Mouse (Mus musculus): ENCODE results near the gene Dusp23.

DNA sequence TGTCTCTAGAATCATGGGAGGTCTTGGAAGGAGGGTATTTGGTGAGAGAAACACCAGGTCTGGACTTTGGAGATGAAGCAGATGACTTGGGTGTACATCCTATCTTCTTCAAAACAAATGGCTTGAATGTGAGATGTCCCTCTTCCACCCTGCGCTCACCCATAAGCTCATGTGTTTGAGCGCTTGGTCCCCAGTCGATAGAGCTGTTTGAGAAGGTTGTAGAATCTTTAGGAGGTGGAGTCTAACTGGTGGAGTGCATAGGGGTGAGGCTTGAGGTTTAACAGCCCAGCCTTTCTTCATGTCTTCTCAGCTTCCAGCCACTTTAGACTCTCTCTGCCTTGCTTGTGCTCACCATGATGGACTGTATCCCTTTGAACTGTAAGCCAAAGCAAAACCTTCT is 6.5 kb downstream of the Dusp23 start:
- TF ChIP-seq CTCF (IDR thresholded peaks at IDR 0.05; ENCODE audit: low read depth): no peak
- TF ChIP-seq EP300 (IDR thresholded peaks at IDR 0.05; ENCODE audit: low read depth): no peak

Data from liver, embryonic 14.5 days (tissue).